Mouse (Mus musculus): ENCODE results near the gene Foxd1. TPM values are rescaled to one million over a fixed set of nuclear protein-coding genes. Genes with fewer than 3 reads are reported as not detected.

Gene Foxd1
- polyA plus RNA-seq (2017; shearing (Covaris generic)): not detected

GRCm38 (mm10) chr13:98354090-98354801 lies at the start of gene Foxd1:
Gene Foxd1 (plus strand): TSS chr13:98354242.

DNA sequence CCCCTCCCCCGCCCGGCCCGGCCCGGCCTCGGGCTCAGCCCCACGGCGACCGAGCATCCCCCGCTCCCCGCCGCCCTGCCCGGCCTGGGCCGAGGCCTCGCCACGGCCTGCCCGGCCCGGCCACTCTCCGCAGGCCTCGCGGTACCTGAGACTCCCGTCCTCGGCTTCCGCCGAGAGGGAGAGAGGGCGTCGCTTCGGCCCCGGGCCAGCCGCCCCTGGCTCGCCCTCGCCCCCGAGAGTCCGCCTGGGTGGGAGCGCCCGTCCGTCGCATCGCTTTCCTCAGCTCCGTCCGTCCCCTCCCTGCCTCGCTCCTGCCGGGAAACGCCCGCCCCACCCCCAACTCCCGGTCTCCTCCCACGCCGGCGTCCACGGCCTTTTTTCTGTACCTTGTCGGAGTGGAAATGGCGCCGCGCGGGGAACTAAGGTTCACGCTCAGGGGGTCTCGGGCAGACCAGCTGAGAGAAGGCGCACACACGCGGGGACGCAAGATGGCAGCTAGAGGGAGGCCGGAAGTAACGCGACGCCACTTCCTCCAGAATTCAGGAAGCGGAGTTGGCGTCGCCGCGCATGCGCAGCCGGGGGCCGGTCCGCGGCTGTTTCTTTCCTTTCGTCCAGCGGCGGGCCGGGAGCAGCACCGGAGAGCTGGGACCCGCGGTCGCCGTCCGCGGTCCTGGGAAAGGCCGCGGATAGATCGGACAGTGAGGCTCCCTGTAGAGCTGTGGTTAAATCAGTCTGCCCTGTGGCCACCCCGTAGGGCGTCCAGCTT lies 37.4 kb upstream of the Foxd1 start, which contains the start of gene Btf3:
Gene Btf3, minus strand, starts transcription at position 527 of the 766 bp plus-strand sequence.

Other genes starting within 250 kb of the Foxd1 start
- gene Arhgef28, start 147.8 kb upstream of the Foxd1 start, polyA plus RNA-seq (2017; shearing (Covaris generic)): 0.09 TPM
- 53.2 TPM for gene Utp15, start 91.2 kb upstream of the Foxd1 start, polyA plus RNA-seq (2017; shearing (Covaris generic))
- gene Ankra2, start 91.2 kb upstream of the Foxd1 start, polyA plus RNA-seq (2017; shearing (Covaris generic)): 33.9 TPM
- not detected for gene Gm21976, start 74.4 kb upstream of the Foxd1 start, polyA plus RNA-seq (2017; shearing (Covaris generic))
- 681 TPM for gene Btf3, start 37.2 kb upstream of the Foxd1 start, polyA plus RNA-seq (2017; shearing (Covaris generic))
- 1.0 TPM for gene Gm10320, start 137.8 kb downstream of the Foxd1 start, polyA plus RNA-seq (2017; shearing (Covaris generic))